Comparison of ENCODE assay signal across 10 mouse cellular contexts in genomic region chr3:144617633-144618180, GRCm38 (mm10). TPM values are rescaled to one million over a fixed set of nuclear protein-coding genes. Genes with fewer than 3 reads are reported as not detected.
DNase-seq lines count a peak whose midpoint lies in the region; ATAC-seq lines count a peak whose summit lies in the region.
"Had no signal": no experiment of that assay in that cellular context is flagged by ENCODE, and none has a peak within 500 bp of the region (broad histone marks: within the 10 kb centered on the region; RNA-seq: fewer than 3 reads in every experiment).

No protein-coding gene starts in this region.

- peak overlapping the region; percentile 36 for H3K27ac ChIP-seq in brown adipose tissue, adult 24 weeks (replicated peaks; ENCODE audit: low read depth, low read length)
- H3K27ac ChIP-seq in heart, embryonic 12.5 days (ENCODE audit: poor library complexity, severe bottlenecking): 0 out of 2 replicates have a peak overlapping the region, but pooled peaks have one; percentile 14

- 42% methylated on average over 10 of the region's 10 CpGs for WGBS in heart, embryonic 12.5 days

- no peak overlapping the region for H3K4me2 ChIP-seq in heart, embryonic 12.5 days
- H3K4me2 ChIP-seq: forebrain, embryonic 12.5 days had no signal

- no peaks in the 10 kb centered on the region for H3K4me1 ChIP-seq in brown adipose tissue, adult 24 weeks (ENCODE audit: control insufficient read depth, insufficient read depth, insufficient read length, low read length)
- H3K4me1 ChIP-seq in heart, embryonic 12.5 days (replicated peaks): peaks cover 25% of the 10 kb centered on the region
- H3K4me1 ChIP-seq in megakaryocyte, embryonic 14.5 days: peaks cover 43% of the 10 kb centered on the region

- peak; percentile 31 for DNase-seq in kidney, adult 9 months
- DNase-seq in kidney, adult 18-20 months: no peak
- DNase-seq in left cerebral cortex, adult 11 months (ENCODE audit: low spot score): no peak
- DNase-seq in left cerebral cortex, adult 8-10 months (ENCODE audit: low spot score in 2 of 2): no peak
- no peak for DNase-seq in testis, postnatal 14 days (ENCODE audit: low spot score)

- H3K36me3 ChIP-seq in heart, embryonic 12.5 days: no peaks in the 10 kb centered on the region
- peaks cover 9% of the 10 kb centered on the region for H3K36me3 ChIP-seq in megakaryocyte, embryonic 14.5 days (replicated peaks; ENCODE audit: low read length)
- H3K36me3 ChIP-seq: forebrain, embryonic 12.5 days; G1E had no signal

- no peak overlapping the region for H3K9ac ChIP-seq in heart, embryonic 12.5 days
- H3K9ac ChIP-seq: forebrain, embryonic 12.5 days had no signal

- peak; percentile 36; the same call in 1 of the 2 replicates for ATAC-seq in heart, embryonic 12.5 days (ENCODE audit: insufficient number of reproducible peaks, low FRiP score)

- peaks cover 10% of the 10 kb centered on the region for H3K9me3 ChIP-seq in heart, embryonic 12.5 days (replicated peaks)
- H3K9me3 ChIP-seq in megakaryocyte, embryonic 14.5 days: peaks cover 4% of the 10 kb centered on the region
- H3K9me3 ChIP-seq: forebrain, embryonic 12.5 days had no signal

- no peaks in the 10 kb centered on the region; the same call in 1 of the 2 replicates for H3K27me3 ChIP-seq in heart, embryonic 12.5 days (replicated peaks)
- H3K27me3 ChIP-seq in megakaryocyte, embryonic 14.5 days (replicated peaks): no peaks in the 10 kb centered on the region
- H3K27me3 ChIP-seq: forebrain, embryonic 12.5 days had no signal

- no peak overlapping the region for H3K4me3 ChIP-seq in brown adipose tissue, adult 24 weeks (ENCODE audit: insufficient read depth, low read depth, low read length)
- no peak overlapping the region for H3K4me3 ChIP-seq in heart, embryonic 12.5 days
- peak overlapping the region; percentile 43 for H3K4me3 ChIP-seq in megakaryocyte, embryonic 14.5 days (replicated peaks)
- H3K4me3 ChIP-seq: forebrain, embryonic 12.5 days had no signal

RNA-seq across cellular contexts. Expression of gene Selenof, which starts 47.6 kb away (rescaled TPM):
- 496 and 573 TPM in 2 replicates for polyA plus RNA-seq in brown adipose tissue, adult 24 weeks (2012; ENCODE audit: insufficient read depth, insufficient read length, missing spikeins)
- 405 and 413 TPM in 2 replicates for polyA plus RNA-seq in heart, embryonic 12.5 days (2016; fragmentation: Nextera tagmentation; extraction: Ambion mirVana)
- polyA plus RNA-seq in megakaryocyte, embryonic 14.5 days (2012; ENCODE audit: insufficient read depth, low replicate concordance): 4.8 and 35.5 TPM in 2 replicates
- total RNA-seq in left cerebral cortex, adult 8-10 months (2022): 100 to 1,000 TPM; 210 to 244 (median 232) TPM

RNA-seq across cellular contexts. Expression of gene Hs2st1, which starts 47.7 kb away (rescaled TPM):
- polyA plus RNA-seq in brown adipose tissue, adult 24 weeks (2012; ENCODE audit: insufficient read depth, insufficient read length, missing spikeins): 4.5 and 7.7 TPM in 2 replicates
- 11.6 and 11.7 TPM in 2 replicates for polyA plus RNA-seq in heart, embryonic 12.5 days (2016; fragmentation: Nextera tagmentation; extraction: Ambion mirVana)
- polyA plus RNA-seq in megakaryocyte, embryonic 14.5 days (2012; ENCODE audit: insufficient read depth, low replicate concordance): 1.5 and 3.8 TPM in 2 replicates
- 10 to 100 TPM; 42.0 to 51.7 (median 48.7) TPM for total RNA-seq in left cerebral cortex, adult 8-10 months (2022)

Comparison
In these comparisons a context has a peak if more than half of its experiments do, and no peak if none do; other contexts are left out.
1. RNA of gene Selenof, which starts 47.6 kb away (polyA plus RNA-seq): 496 to 573 TPM in brown adipose tissue, adult 24 weeks and 405 to 413 TPM in heart, embryonic 12.5 days; 4.8 to 35.5 TPM in megakaryocyte, embryonic 14.5 days; every median in the first group is over 10 times any median in the second.